Comparison of ENCODE assay signal across 20 mouse cellular contexts in the genomic region with DNA sequence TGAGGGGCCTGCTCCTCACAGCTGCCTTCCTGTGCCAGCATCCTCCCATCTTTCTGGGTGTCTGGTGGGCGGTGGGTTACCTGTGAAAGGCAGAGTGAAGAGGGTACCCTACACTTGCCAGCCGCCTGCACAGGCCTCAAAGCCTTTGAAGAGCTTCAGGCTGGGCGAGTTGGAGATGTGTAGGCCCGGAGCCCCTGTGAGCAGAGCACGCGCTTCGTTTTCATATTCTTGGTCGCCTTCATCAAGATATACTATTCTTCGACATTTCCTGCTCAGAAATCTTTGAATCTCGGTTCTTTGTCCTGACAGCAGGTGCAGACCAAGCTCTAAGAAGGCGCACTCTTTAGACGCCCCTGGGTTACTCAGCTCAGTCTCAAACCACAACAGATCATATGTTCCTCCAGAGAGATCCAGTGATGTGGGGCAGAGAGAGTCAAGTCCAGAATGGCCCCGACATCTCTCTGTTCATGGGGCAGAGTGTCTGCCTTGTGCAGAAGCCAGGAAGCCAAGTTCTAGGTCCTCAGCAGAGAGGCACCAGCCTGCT.
DNase-seq lines count a peak whose midpoint lies in the region; ATAC-seq lines count a peak whose summit lies in the region.
"Had no signal": no experiment of that assay in that cellular context is flagged by ENCODE, and none has a peak within 500 bp of the region (broad histone marks: within the 10 kb centered on the region; RNA-seq: fewer than 3 reads in every experiment).

No protein-coding gene starts in this region.

- WGBS in midbrain, embryonic 11.5 days: 90% methylated on average over 13 of the region's 13 CpGs
- WGBS in midbrain, embryonic 16.5 days: 96% methylated on average over 13 of the region's 13 CpGs
- 93% methylated on average over 13 of the region's 13 CpGs for WGBS in forebrain, embryonic 13.5 days

- ATAC-seq in midbrain, embryonic 11.5 days (ENCODE audit: low FRiP score): no peak
- ATAC-seq in midbrain, embryonic 16.5 days: no peak
- peak; percentile 29 for ATAC-seq in common myeloid progenitor, adult 5-6 weeks (replicated peaks; ENCODE audit: low read depth, poor library complexity, severe bottlenecking)
- peak; percentile 17; the same call in 1 of the 2 replicates for ATAC-seq in megakaryocyte-erythroid progenitor cell, adult 5-6 weeks (replicated peaks; ENCODE audit: low FRiP score, low TSS enrichment, poor library complexity, severe bottlenecking)
- no peak for ATAC-seq in forebrain, embryonic 13.5 days
- ATAC-seq: hindbrain, postnatal 0 days; midbrain, embryonic 15.5 days had no signal

- no peak overlapping the region for H3K27ac ChIP-seq in midbrain, embryonic 11.5 days (ENCODE audit: low read depth, low read length)
- H3K27ac ChIP-seq in midbrain, embryonic 16.5 days (ENCODE audit: low read length): no peak overlapping the region
- no peak overlapping the region for H3K27ac ChIP-seq in forebrain, embryonic 13.5 days
- H3K27ac ChIP-seq: embryonic facial prominence, embryonic 13.5 days; hindbrain, postnatal 0 days; midbrain, embryonic 15.5 days had no signal

- no peak overlapping the region for H3K9ac ChIP-seq in midbrain, embryonic 11.5 days (ENCODE audit: low read length)
- no peak overlapping the region for H3K9ac ChIP-seq in midbrain, embryonic 16.5 days (ENCODE audit: low read depth, low read length)
- no peak overlapping the region for H3K9ac ChIP-seq in forebrain, embryonic 13.5 days
- H3K9ac ChIP-seq: embryonic facial prominence, embryonic 13.5 days; heart, embryonic 12.5 days; lung, embryonic 14.5 days; midbrain, embryonic 15.5 days had no signal

- no peaks in the 10 kb centered on the region for H3K9me3 ChIP-seq in midbrain, embryonic 11.5 days (ENCODE audit: control insufficient read depth, low read length)
- no peaks in the 10 kb centered on the region for H3K9me3 ChIP-seq in midbrain, embryonic 16.5 days (replicated peaks; ENCODE audit: control insufficient read depth, low read length, poor library complexity, severe bottlenecking)
- no peaks in the 10 kb centered on the region for H3K9me3 ChIP-seq in forebrain, embryonic 13.5 days (replicated peaks)
- H3K9me3 ChIP-seq: embryonic facial prominence, embryonic 13.5 days; heart, embryonic 12.5 days; midbrain, embryonic 15.5 days had no signal

- H3K4me2 ChIP-seq in midbrain, embryonic 11.5 days: no peak overlapping the region
- no peak overlapping the region for H3K4me2 ChIP-seq in midbrain, embryonic 16.5 days (ENCODE audit: low read length)
- H3K4me2 ChIP-seq in forebrain, embryonic 13.5 days: no peak overlapping the region
- H3K4me2 ChIP-seq: embryonic facial prominence, embryonic 13.5 days; heart, embryonic 12.5 days; liver, embryonic 11.5 days; lung, embryonic 14.5 days; midbrain, embryonic 15.5 days had no signal

- H3K27me3 ChIP-seq in midbrain, embryonic 11.5 days (ENCODE audit: control insufficient read depth, insufficient read depth, low read length): no peaks in the 10 kb centered on the region
- H3K27me3 ChIP-seq in midbrain, embryonic 16.5 days (ENCODE audit: control insufficient read depth, insufficient read depth, low read depth, low read length): no peaks in the 10 kb centered on the region
- H3K27me3 ChIP-seq in forebrain, embryonic 13.5 days: no peaks in the 10 kb centered on the region; the same call in 1 of the 2 replicates
- H3K27me3 ChIP-seq: heart, embryonic 12.5 days; midbrain, embryonic 15.5 days had no signal

- no peaks in the 10 kb centered on the region for H3K36me3 ChIP-seq in midbrain, embryonic 11.5 days (ENCODE audit: control insufficient read depth, insufficient read depth, low read length)
- H3K36me3 ChIP-seq in midbrain, embryonic 16.5 days (ENCODE audit: control insufficient read depth, insufficient read depth, low read length): no peaks in the 10 kb centered on the region
- H3K36me3 ChIP-seq in forebrain, embryonic 13.5 days (ENCODE audit: poor library complexity, severe bottlenecking): no peaks in the 10 kb centered on the region
- H3K36me3 ChIP-seq: embryonic facial prominence, embryonic 13.5 days; heart, embryonic 12.5 days; midbrain, embryonic 15.5 days had no signal

- no peaks in the 10 kb centered on the region for H3K4me1 ChIP-seq in midbrain, embryonic 11.5 days (ENCODE audit: control insufficient read depth, insufficient read depth, low read length)
- H3K4me1 ChIP-seq in midbrain, embryonic 16.5 days (ENCODE audit: control insufficient read depth, insufficient read depth, low read length): no peaks in the 10 kb centered on the region
- H3K4me1 ChIP-seq in forebrain, embryonic 13.5 days: peaks cover 8% of the 10 kb centered on the region; the same call in 1 of the 2 replicates

- no peak overlapping the region for H3K4me3 ChIP-seq in midbrain, embryonic 11.5 days (ENCODE audit: low read depth, low read length)
- no peak overlapping the region for H3K4me3 ChIP-seq in midbrain, embryonic 16.5 days (ENCODE audit: low read depth, low read length)
- no peak overlapping the region for H3K4me3 ChIP-seq in forebrain, embryonic 13.5 days
- H3K4me3 ChIP-seq: embryonic facial prominence, embryonic 13.5 days; heart, embryonic 12.5 days; midbrain, embryonic 15.5 days had no signal

- DNase-seq in midbrain, embryonic 11.5 days (ENCODE audit: low spot score, missing footprints): peak; percentile 26
- peak; percentile 55 to 74 for DNase-seq in thymus, postnatal 36 days
- no peak for DNase-seq in embryo, embryonic 10.5 days (ENCODE audit: low spot score)
- DNase-seq: adrenal gland, postnatal 14 days; cerebellum, adult 2 months; gastrocnemius, postnatal 14 days; heart, postnatal 36 days; kidney, adult 9 months; layer of hippocampus, postnatal 36 days; right cerebral cortex, adult 18-20 months had no signal

Comparison
In these comparisons a context has a peak if more than half of its experiments do, and no peak if none do; other contexts are left out.
1. ATAC-seq: peak in common myeloid progenitor, adult 5-6 weeks (single experiment) and megakaryocyte-erythroid progenitor cell, adult 5-6 weeks (single experiment); none in midbrain, embryonic 11.5 days (single experiment), midbrain, embryonic 16.5 days (single experiment) and forebrain, embryonic 13.5 days (single experiment).